Mouse (Mus musculus) layer of hippocampus, adult 9-11 months (tissue): ENCODE data around the gene F7.
"Not testable (repeated sequence)": the region's sequence is repeated elsewhere in the genome, so short reads cannot be mapped to it uniquely, and the experiment has no call there.

Experiments
- DNase-seq: peaks from one replicate; pipeline ENCODE4 v3.0.0; 2022

The F7 gene

GRCm38 (mm10) chr8:13036346-13036812 lies 10.5 kb downstream of the F7 start:
- DNase-seq, result peak; percentile 74

GRCm38 (mm10) chr8:13037015-13037414 lies 11.2 kb downstream of the F7 start, which contains the start of gene F10:
Gene F10, plus strand, starts transcription at chr8:13037308.
- no peak for DNase-seq

GRCm38 (mm10) chr8:13037569-13037968 lies 11.7 kb downstream of the F7 start:
- no peak for DNase-seq

GRCm38 (mm10) chr8:13039054-13039453 lies 13.2 kb downstream of the F7 start:
- DNase-seq, result no peak

GRCm38 (mm10) chr8:13041459-13041858 lies 15.6 kb downstream of the F7 start:
- no peak for DNase-seq

- DNase-seq, result no peak
Measured at GRCm38 (mm10) chr8:13047652-13048051, 21.8 kb downstream of the F7 start.

- DNase-seq, result no peak
Measured at GRCm38 (mm10) chr8:13050550-13050949, 24.7 kb downstream of the F7 start.

- DNase-seq, result no peak
Measured at GRCm38 (mm10) chr8:13057351-13057750, 31.5 kb downstream of the F7 start.

GRCm38 (mm10) chr8:13060441-13061150 lies 34.8 kb downstream of the F7 start, which contains the start of gene Proz:
Gene Proz, plus strand, starts transcription at chr8:13060914.
- DNase-seq, result no peak

- DNase-seq, result no peak
Measured at GRCm38 (mm10) chr8:13063112-13063511, 37.3 kb downstream of the F7 start.

GRCm38 (mm10) chr8:13073255-13073654 lies 47.4 kb downstream of the F7 start:
- DNase-seq, result no peak

- no peak for DNase-seq
Measured at GRCm38 (mm10) chr8:13075044-13075443, 49.2 kb downstream of the F7 start.

GRCm38 (mm10) chr8:13075579-13075978 lies 49.7 kb downstream of the F7 start:
- not testable (repeated sequence) for DNase-seq

GRCm38 (mm10) chr8:13077542-13077941 lies 51.7 kb downstream of the F7 start:
- DNase-seq, result no peak
